Mouse (Mus musculus): ENCODE results near the gene Snrpd3.

DNA sequence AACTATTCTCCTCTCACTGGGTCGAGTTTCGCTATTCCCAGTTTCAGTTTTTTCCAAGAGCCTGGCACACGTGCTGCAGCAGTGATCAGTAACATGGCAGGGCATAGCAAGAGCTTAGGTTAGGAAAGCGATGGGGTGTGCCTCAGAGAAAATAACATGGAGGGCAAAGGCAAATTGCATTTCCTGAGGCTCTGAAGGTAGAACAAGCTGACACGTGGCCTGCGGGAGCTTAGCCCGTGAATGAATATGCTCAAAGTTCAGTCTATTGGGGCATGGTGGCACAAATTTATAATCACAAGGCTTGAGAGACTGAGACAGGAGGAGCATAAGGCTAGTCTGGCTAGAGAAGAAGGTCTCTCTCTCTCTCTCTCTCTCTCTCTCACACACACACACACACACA is 4.6 kb upstream of the Snrpd3 start:
- TF ChIP-seq POLR2A (IDR thresholded peaks at IDR 0.05; ENCODE audit: insufficient read depth, low read depth, low read length), result no peak
- no peak for TF ChIP-seq CTCF (IDR thresholded peaks at IDR 0.05; ENCODE audit: insufficient read depth, low read depth, low read length)
